Mouse (Mus musculus) CH12.LX (cell line): ENCODE results near the gene Kcnn3.

Experiments
- CHD2 ChIP-seq: IDR thresholded peaks from 2 replicates; pipeline ENCODE4 v1.6.1; 2011; ENCODE audit warnings: low read length, improper control_type of control experiment
- E2F4 ChIP-seq: IDR thresholded peaks from 2 replicates; pipeline ENCODE4 v1.6.1; 2011; ENCODE audit warnings: low read depth, low read length, improper control_type of control experiment; ENCODE audit not compliant: insufficient replicate concordance
- GABPA ChIP-seq: IDR thresholded peaks from 2 replicates; pipeline ENCODE4 v1.6.1; 2012; ENCODE audit warnings: low read depth, low read length, improper control_type of control experiment, inconsistent platforms; ENCODE audit not compliant: insufficient replicate concordance
- MAFK ChIP-seq: IDR thresholded peaks from 2 replicates; pipeline ENCODE4 v1.6.1; 2011; ENCODE audit warnings: low read length, improper control_type of control experiment; ENCODE audit not compliant: insufficient replicate concordance
- MYC ChIP-seq: IDR thresholded peaks from 2 replicates; pipeline ENCODE4 v1.6.1; 2011; ENCODE audit warnings: low read depth, mild to moderate bottlenecking, improper control_type of control experiment, low read length

- TF ChIP-seq CHD2, result no peak
- TF ChIP-seq MYC, result no peak
- no peak for TF ChIP-seq MAFK
- no peak for TF ChIP-seq E2F4
- no peak for TF ChIP-seq GABPA
These were observed 20.4 kb downstream of the Kcnn3 start for GRCm38 (mm10) chr3:89540371-89540743.
